Mouse (Mus musculus): ENCODE results near the gene Rassf5.

Gene Rassf5

DNA sequence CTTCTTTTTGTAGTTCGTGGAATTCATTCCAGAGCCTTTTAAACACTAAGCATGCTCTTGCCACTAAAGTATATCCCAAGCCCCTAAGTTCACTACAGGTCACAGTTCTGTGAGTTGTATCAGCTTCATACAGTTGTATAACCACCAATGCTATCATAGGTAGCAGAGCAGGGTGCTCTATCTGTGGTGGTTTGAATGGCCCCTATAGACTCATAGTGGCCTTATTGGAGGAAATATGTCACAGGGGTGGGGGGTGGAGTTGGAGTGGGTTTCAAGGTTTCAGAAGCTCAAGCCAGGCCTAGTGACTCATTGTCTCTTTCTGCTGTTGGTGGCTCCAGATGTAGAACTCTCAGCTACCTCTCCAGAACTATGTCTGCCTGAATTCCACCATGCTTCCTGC lies 102.6 kb downstream of the Rassf5 start:
- TF ChIP-seq GATA4 (IDR thresholded peaks at IDR 0.05; ENCODE audit: insufficient replicate concordance, low read length): no peak

DNA sequence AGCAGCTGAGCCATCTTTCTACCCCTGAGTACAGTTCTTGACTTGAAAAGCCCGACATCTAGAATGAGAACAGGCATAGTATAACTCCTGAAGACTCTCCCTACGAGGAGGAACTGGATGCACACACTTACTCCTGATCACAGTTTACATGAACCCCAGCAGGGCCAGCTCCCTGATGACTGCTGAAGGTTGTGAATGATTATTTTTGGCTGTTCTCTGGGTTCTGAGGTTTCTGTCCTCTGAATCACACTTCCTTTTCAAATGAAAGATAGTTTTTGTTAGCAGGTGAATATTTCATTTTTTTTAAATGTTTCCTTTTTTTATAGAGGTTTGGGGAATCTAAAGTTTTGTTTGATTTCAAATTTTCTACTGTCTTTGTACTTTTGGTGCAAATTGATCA lies 103.6 kb downstream of the Rassf5 start:
- TF ChIP-seq GATA4 (IDR thresholded peaks at IDR 0.05; ENCODE audit: insufficient replicate concordance, low read length): no peak

DNA sequence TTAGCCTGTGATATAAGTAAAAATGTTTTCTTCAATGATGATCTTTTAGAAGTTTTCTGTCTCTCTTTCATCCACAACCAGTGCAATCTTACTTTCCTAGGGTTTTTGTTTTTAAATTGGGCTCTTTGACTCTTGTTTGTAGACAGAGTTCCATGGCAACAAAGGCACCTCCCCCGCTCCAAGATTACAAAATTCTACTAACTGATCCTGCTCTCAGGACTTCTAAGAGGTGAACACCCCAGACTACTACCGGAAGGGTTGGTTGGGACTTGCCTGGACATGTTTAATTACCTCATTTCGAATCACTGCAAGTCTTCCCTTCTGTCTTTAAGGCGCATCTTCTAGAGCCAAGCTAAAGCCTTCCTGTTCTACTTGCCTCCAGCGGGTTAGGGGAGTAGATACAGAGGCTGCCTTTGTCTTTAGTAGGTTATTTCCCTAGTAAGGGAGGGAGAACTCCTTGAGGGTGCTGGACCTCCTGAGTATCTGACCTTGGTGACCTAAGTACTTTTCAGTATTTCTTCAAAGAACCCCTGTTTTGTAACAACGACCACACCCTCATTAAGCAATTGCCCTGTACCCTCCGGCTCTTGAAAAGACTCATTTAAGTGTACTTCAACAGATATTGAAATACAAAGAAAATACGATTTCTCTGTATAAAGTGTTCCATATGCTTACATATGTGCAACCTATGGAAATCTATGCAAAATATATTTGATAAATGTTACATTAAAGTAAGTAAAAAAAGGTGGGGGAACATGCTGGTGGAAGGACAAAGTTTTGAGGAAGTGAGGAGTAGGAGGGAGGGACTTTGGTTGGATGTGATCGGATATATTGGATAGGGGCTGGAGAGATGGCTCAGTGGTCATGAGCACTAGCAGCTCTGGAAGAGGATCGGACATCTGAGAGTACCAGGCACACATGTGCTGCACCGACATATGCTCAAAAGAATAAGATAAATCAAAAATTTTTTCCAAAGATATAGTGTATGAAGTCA lies 105.7 kb downstream of the Rassf5 start:
- no peak for TF ChIP-seq GATA4 (IDR thresholded peaks at IDR 0.05; ENCODE audit: insufficient replicate concordance, low read length)

DNA sequence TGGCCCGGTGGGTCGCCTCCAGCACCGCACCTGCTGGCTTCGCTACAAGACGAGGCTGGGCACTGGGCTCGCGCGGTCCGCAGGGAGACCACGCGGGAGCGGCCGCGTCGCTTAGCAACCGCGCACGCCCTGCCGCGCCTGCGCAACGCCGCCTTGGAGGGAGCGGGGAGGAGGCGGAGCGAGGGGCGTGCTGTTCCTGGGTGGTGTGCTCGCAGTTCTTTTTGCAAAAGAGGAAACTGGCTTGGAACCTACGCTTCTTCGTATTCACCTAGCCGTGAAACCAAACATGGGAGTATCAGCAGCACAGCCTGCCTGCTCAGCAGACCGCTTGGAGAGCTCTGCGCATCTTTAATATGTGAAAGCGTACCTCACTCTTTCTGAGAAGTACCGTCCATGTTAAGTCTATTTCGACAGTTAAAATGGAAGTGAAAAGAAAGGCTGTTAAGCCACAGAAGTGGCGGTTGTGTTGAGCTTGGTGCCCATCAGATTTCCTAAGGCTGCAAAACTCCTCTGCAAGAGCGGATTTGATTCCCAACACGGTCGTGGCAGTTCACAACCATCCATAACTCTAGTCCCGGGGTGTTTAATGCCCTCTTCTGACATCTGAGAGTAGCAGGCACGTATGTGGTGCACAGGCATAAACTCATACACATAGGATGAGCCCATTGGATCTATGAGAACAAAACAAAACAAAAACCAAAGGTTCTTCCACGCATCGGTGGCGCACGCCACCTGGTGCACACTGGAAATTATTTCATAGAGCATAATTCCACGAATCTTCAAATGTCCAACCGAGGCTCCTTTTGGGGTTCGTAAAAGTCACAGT lies 106.7 kb downstream of the Rassf5 start, which contains the start of gene Dyrk3:
Gene Dyrk3 (minus strand): TSS at position 150 of the 826 bp plus-strand sequence.
- TF ChIP-seq GATA4 (IDR thresholded peaks at IDR 0.05; ENCODE audit: insufficient replicate concordance, low read length): no peak

DNA sequence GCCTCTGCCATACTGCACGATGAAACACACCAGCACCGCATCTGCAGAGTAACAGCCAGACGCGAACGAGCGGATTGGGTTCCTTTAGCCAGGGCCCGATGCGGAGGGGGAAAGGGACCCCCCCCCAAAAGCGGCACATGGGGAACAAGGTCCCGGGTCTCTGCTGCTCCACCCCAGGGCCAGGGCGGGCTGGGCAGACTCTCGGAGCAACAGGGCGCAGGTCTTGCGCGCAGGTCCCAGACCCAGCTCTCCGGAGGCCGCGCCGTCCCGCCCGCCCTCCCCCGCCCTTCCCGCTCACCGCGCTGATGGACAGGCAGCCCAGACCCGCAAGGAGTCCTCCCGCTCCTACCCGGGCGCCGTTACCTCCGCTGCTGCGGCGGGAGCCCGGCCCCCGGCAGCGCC lies 107.3 kb downstream of the Rassf5 start:
- no peak for TF ChIP-seq GATA4 (IDR thresholded peaks at IDR 0.05; ENCODE audit: insufficient replicate concordance, low read length)

DNA sequence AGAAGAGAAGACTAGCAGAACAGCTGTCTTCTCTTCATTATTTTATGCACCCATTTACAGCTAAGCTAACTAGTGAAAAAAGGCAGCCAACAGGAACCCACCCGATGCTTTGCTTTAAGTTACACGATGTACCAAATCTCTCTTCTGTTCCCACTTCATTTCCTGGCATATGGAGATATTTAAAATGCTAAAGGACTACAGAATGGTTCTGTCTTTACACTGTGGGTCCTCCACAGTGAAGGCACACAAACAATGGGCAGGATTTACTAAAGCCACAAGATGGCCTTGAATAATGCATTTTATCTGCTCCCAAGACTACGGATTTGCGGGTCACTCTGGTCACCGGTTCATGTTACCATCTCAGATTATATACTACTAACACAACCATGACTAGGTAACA lies 107.9 kb downstream of the Rassf5 start:
- TF ChIP-seq GATA4 (IDR thresholded peaks at IDR 0.05; ENCODE audit: insufficient replicate concordance, low read length): no peak

DNA sequence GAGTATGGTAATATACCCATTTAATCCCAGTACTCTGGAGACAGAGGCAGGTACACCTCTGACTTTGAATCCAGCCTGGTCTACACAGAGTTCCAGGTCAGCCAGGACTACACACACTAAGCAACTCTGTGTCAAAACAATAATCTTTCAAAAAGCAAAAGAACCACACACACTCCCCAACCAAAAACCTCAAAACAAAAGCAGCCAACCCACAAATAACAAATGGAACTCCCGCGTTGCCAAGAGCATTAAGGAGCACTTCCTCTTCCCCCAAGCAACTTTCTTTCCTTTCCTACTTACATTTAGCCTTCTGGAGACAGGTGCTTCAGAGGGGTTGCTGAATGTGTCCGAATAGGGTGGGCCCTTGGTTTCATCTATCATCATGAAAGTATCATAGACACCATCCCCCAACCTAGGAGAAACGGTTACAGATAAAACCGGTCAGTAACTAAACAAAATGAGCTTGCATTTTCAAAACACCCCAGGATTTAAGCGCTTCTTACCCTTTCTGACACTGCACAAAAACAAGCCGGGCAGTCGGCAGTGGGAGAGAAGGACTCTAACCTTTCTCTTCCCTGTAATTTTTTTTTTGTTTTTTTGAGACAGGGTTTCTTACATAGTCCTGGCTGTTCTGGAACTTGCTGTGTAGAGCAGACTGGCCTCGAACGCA lies 109.0 kb downstream of the Rassf5 start:
- no peak for TF ChIP-seq GATA4 (IDR thresholded peaks at IDR 0.05; ENCODE audit: insufficient replicate concordance, low read length)

DNA sequence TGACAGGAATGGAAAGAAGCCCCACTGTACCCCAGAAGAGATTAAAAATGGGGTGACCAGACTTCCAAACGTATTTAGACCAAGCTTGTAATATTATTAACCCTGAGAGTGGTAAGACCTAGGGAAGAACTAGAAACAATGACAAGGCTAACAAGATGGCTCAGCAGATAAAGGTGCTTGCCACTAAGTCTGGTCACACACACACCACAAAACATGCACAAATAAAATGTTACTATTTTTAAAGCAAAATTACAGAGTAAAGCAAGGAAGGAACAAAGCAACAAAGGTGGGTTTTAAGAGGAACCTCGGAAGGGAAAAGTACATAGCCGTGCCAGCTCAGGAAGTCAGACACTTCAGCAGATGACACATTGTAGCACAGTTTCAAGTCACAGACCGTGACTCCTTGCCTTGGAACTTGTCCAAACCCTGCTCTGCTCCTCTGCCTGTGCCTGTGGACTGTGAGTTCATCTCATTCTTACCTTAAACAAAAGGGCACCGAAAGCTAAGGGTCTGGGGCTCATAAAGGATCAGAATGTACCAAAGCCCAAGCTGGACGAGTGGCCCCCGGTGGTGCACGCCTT lies 110.0 kb downstream of the Rassf5 start:
- no peak for TF ChIP-seq GATA4 (IDR thresholded peaks at IDR 0.05; ENCODE audit: insufficient replicate concordance, low read length)

DNA sequence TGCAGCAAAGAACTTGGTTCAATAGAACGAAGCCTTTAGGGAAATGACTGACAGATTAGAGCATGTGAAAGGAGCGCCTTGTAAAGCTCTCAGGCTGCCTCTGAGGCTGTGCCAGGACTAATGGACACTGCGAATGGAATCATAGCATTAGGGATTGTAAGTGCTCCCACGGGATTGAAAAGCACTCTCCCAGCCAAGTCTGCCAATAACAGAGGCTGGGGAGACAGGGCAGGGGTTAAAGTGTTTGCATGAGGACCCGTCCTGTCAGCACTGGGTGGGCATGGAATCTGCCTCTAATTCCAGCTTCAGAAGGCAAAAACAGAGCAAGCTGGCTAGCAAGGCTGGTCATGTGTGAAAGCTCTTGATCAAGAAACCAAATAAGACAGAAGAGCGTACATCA lies 110.8 kb downstream of the Rassf5 start:
- TF ChIP-seq GATA4 (IDR thresholded peaks at IDR 0.05; ENCODE audit: insufficient replicate concordance, low read length): no peak
